Mouse (Mus musculus) ES-Bruce4 (cell line): ENCODE results near the gene Pitpna. TPM values are rescaled to one million over a fixed set of nuclear protein-coding genes. Genes with fewer than 3 reads are reported as not detected.

Source experiments
- H3K27ac ChIP-seq: 2 replicates; pipeline ENCODE4 v1.5.1; 2012; ENCODE audit warnings: low read length, inconsistent platforms; ENCODE audit not compliant: insufficient read depth
- H3K27me3 ChIP-seq: 2 replicates; pipeline ENCODE4 v1.6.1; 2012; ENCODE audit warnings: mild to moderate bottlenecking, low read length, inconsistent platforms; ENCODE audit not compliant: control insufficient read depth, poor library complexity, insufficient read depth, severe bottlenecking
- H3K36me3 ChIP-seq: 2 replicates; pipeline ENCODE4 v1.6.1; 2012; ENCODE audit warnings: inconsistent platforms, mild to moderate bottlenecking, low read length, moderate library complexity; ENCODE audit not compliant: control insufficient read depth, poor library complexity, insufficient read depth, severe bottlenecking
- H3K4me1 ChIP-seq: one replicate; pipeline ENCODE4 v1.8.1; 2011; ENCODE audit warnings: low read length; ENCODE audit not compliant: control insufficient read depth, insufficient read depth
- H3K4me3 ChIP-seq: 2 replicates; pipeline ENCODE4 v1.5.1; 2011; ENCODE audit warnings: low read depth, mild to moderate bottlenecking, low read length
- H3K9ac ChIP-seq: 2 replicates; pipeline ENCODE4 v1.6.1; 2012; ENCODE audit warnings: low read depth, mild to moderate bottlenecking, inconsistent platforms; ENCODE audit not compliant: poor library complexity, severe bottlenecking
- H3K9me3 ChIP-seq: replicated peaks from 2 replicates; pipeline ENCODE4 v1.6.1; 2012; ENCODE audit warnings: mild to moderate bottlenecking, low read length, inconsistent platforms; ENCODE audit not compliant: control insufficient read depth, poor library complexity, insufficient read depth, severe bottlenecking
- CTCF ChIP-seq: IDR thresholded peaks from one replicate; pipeline ENCODE4 v1.8.1; 2011; ENCODE audit warnings: low read depth, low read length
- EP300 ChIP-seq: IDR thresholded peaks from 2 replicates; pipeline ENCODE4 v1.6.1; 2011; ENCODE audit warnings: low read depth, low read length; ENCODE audit not compliant: insufficient read depth
- POLR2A ChIP-seq: IDR thresholded peaks from one replicate; pipeline ENCODE4 v1.8.1; 2011; ENCODE audit warnings: low read length; ENCODE audit not compliant: insufficient read depth
- polyA plus RNA-seq: library from polyadenylated mRNA; stranded (reverse); fragments of >200 nt; gene quantifications from 2 replicates; pipeline ENCODE4 v1.2.4, GENCODE M21; 2011; ENCODE audit warnings: low read depth; ENCODE audit not compliant: missing spikeins, insufficient read depth, insufficient read length

The Pitpna gene
- polyA plus RNA-seq, 1 experiment, result 70.5 TPM

DNA sequence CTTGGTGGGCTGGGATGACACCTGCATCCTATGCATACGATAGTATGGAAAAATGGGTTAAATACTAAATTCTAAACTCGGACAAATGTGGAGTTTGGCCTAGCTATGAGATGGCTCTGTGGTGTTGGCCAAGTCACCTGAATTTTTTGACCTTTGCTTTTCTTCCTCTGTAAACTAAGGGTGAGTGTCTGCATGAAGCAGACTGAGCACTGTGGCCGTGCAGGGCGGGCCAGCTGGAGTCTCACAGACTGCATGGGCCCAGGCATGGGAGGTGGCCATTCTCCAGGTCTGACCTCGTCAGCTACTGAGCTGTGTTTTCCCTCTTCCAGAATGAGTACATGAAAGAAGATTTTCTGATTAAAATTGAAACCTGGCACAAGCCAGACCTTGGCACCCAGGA, 20.9 kb downstream of the Pitpna start:
- Histone ChIP-seq H3K9me3 (no peaks in the 10 kb centered on the region), H3K27me3 (no peaks in the 10 kb centered on the region), H3K4me1 (peaks cover 7% of the 10 kb centered on the region), H3K36me3 (no peaks in the 10 kb centered on the region), H3K27ac (no peak overlapping the region), H3K4me3 (no peak overlapping the region), H3K9ac (no peak overlapping the region)
- TF ChIP-seq POLR2A, result no peak
- no peak for TF ChIP-seq CTCF
- TF ChIP-seq EP300, result no peak

DNA sequence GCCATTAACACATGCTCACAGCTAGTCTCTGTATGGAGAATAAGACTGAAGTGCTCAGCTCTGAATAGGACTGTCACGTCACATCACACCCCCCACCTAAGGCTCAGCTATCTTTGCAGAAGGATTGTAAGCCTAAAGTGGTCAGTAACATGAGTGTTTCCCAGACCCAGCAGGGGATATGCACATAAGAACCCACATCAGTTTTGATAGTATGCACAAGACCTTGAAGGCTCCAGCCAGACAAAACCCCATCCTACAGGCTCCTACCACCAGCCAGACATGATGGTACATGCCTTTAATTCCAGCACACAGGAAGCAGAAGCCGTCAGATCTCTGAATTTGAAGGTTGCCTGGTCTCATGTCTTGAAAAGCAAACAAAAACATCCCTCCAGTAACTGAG, 22.1 kb downstream of the Pitpna start:
- no peaks in the 10 kb centered on the region for H3K36me3 ChIP-seq
- peaks cover 5% of the 10 kb centered on the region for H3K4me1 ChIP-seq
- H3K9ac ChIP-seq, result no peak overlapping the region
- no peak overlapping the region for H3K27ac ChIP-seq
- H3K9me3 ChIP-seq, result no peaks in the 10 kb centered on the region
- TF ChIP-seq EP300, result no peak
- TF ChIP-seq POLR2A, result no peak
- no peak for TF ChIP-seq CTCF
- H3K27me3 ChIP-seq, result no peaks in the 10 kb centered on the region
- no peak overlapping the region for H3K4me3 ChIP-seq

DNA sequence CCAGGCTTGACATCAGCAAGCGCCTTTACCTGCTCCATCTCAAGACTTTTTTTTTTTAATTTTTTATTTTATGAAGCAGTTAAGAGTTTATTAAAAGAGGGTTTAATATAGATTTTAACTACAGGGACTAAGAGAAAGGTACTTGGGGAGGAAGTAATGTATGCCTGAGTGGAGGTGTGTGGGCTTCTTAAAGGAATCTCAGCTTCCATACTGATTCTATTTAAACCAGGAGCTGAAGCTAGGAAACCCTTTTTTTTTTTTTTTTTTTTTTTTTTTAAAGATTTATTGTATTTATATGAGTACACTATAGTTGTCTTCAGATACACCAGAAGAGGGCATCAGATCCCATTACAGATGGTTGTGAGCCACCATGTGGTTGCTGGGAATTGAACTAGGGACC, 26.9 kb downstream of the Pitpna start:
- Histone ChIP-seq H3K27me3 (no peaks in the 10 kb centered on the region), H3K9me3 (no peaks in the 10 kb centered on the region), H3K36me3 (peaks cover 2% of the 10 kb centered on the region; the same call in 1 of the 2 replicates), H3K9ac (no peak overlapping the region), H3K27ac (no peak overlapping the region), H3K4me3 (no peak overlapping the region), H3K4me1 (no peaks in the 10 kb centered on the region)
- no peak for TF ChIP-seq EP300
- TF ChIP-seq CTCF, result no peak
- TF ChIP-seq POLR2A, result no peak

DNA sequence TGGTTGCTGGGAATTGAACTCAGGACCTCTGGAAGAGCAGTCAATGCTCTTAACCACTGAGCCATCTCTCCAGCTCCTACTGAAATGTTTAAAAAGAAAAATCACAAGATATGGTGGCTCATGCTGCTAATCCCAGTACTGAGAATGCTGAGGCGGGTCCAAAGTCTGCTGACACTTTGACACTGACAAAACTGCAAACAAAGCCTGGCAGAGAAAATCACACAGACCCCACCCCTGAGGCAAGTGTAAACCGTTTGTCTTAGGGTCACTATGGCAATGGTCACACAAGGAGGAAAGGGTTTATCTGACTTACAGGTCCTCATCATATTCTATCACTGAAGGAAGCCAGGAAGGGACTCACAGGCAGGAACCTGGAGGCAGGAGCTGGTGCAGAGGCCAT, 27.7 kb downstream of the Pitpna start:
- H3K9me3 ChIP-seq, result no peaks in the 10 kb centered on the region
- peaks cover 2% of the 10 kb centered on the region for H3K4me1 ChIP-seq
- no peak overlapping the region for H3K9ac ChIP-seq
- H3K4me3 ChIP-seq, result no peak overlapping the region
- peaks cover 2% of the 10 kb centered on the region; the same call in 1 of the 2 replicates for H3K36me3 ChIP-seq
- no peak for TF ChIP-seq EP300
- no peak for TF ChIP-seq CTCF
- no peak for TF ChIP-seq POLR2A
- no peaks in the 10 kb centered on the region for H3K27me3 ChIP-seq
- H3K27ac ChIP-seq, result no peak overlapping the region

DNA sequence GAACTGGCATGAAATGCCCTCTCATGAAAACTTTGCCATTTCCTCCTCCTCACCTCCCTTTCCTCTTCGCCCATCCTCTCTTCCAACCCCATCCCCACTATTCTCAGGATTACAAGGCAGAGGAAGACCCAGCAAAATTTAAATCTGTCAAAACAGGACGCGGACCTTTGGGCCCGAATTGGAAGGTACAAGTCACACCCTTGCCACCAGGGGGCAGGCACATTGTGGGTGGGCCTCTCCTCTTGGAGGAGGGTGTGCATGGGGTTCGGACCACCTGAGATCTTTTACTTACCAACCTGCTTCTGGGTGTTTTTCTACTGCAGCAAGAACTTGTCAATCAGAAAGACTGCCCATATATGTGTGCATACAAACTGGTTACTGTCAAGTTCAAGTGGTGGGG, 31.2 kb downstream of the Pitpna start:
- H3K36me3 ChIP-seq, result peaks cover 2% of the 10 kb centered on the region; the same call in 1 of the 2 replicates
- TF ChIP-seq POLR2A, result no peak
- no peak for TF ChIP-seq EP300
- TF ChIP-seq CTCF, result peak; percentile 77

DNA sequence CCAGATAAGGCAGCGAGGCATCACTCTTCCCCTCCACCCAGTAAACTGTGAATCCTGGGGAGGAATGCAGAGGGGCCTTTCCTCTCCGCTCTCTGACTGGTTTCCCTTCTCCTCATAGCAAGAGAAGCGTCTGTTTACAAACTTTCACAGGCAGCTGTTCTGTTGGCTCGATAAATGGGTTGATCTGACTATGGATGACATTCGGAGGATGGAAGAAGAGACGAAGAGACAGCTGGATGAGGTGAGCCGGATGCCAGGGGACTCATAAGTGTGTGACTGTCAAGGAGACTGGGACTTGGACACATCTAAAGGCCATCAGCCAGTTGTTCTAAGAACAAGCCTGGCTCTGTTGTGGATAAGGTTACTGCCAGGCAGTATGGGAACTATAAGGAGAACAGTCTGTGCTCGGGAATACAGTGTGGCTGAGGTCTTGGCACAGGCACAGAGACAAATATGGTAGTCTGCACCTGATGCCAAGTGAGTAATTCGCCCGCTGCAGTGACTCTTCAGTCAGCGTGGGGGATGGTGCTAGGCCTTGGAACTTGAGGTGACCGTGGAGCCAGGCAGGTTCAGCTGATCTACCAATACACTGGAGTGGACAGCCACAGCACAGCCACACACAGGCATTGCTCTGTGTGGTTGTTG, 32.4 kb downstream of the Pitpna start:
- peak overlapping the region; percentile 94 for H3K27ac ChIP-seq
- H3K4me1 ChIP-seq, result peaks cover 6% of the 10 kb centered on the region
- H3K9me3 ChIP-seq, result no peaks in the 10 kb centered on the region
- peak overlapping the region; percentile 2; the same call in 1 of the 2 replicates for H3K9ac ChIP-seq
- H3K36me3 ChIP-seq, result peaks cover 2% of the 10 kb centered on the region; the same call in 1 of the 2 replicates
- no peak overlapping the region for H3K4me3 ChIP-seq
- TF ChIP-seq POLR2A, result no peak
- no peak for TF ChIP-seq CTCF
- TF ChIP-seq EP300, result no peak
- H3K27me3 ChIP-seq, result no peaks in the 10 kb centered on the region

More for the DNA sequence above, 31.2 kb downstream of the Pitpna start:
- peaks cover 3% of the 10 kb centered on the region for H3K4me1 ChIP-seq
- no peak overlapping the region for H3K4me3 ChIP-seq
- H3K9me3 ChIP-seq, result no peaks in the 10 kb centered on the region
- no peak overlapping the region for H3K9ac ChIP-seq
- no peaks in the 10 kb centered on the region for H3K27me3 ChIP-seq
- peak overlapping the region; percentile 94 for H3K27ac ChIP-seq
